Mouse (Mus musculus): ENCODE measurements around the gene Ccdc36. TPM values are rescaled to one million over a fixed set of nuclear protein-coding genes. Genes with fewer than 3 reads are reported as not detected.

Ccdc36 gene
- polyA plus RNA-seq, 1 experiment from 2014 or later = 2.0 TPM

DNA sequence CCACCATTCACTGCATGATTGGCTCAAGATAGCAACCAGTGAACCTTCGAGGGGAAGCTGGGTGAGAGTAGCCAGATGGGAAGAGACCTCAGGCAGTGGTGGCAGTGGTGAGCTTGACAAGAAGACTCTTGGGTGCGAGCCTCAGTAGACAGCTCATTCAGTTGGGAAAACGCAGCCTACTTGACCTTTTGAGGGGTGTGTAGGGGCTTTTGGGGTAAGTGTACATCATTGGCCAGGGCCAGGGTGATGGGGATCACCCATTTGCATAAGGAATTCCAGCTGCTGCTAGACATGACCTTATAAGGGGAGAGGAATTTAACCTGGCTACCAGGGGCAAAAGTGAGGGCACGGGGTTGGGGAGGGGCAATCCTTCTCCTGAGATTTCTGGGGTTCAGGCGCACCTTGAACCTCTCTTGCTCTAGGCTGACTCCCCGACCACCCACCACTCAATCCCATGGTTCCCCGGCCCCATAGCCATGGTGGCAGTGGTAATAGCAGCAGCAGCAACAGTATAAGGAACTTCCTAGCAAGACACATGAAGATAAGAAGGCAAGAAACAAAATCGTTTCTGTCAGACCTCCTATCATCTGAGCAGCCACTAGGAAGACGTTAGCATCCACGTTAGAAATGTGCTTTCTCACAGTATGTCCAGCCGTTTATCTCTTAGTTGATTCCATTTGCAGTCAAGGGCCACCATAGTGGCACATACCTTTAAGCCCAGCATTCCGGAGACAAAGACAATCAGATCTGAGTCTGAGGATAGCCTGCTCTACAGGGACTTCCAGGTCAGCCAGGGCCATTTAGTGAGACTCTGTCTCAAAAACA is 27.7 kb upstream of the Ccdc36 start:
- Histone ChIP-seq H3K9me3 (no peaks in the 10 kb centered on the region), H3K4me3 (no peak overlapping the region), H3K36me3 (no peaks in the 10 kb centered on the region), H3K9ac (no peak overlapping the region), H3K4me1 (peaks cover 23% of the 10 kb centered on the region), H3K27ac (no peak overlapping the region), H3K27me3 (no peaks in the 10 kb centered on the region), H3K4me2 (replicated peaks) (no peak overlapping the region)
- no peak for ATAC-seq (ENCODE audit: low FRiP score, low read depth)
- WGBS = 78% methylated on average over 12 of the region's 12 CpGs

DNA sequence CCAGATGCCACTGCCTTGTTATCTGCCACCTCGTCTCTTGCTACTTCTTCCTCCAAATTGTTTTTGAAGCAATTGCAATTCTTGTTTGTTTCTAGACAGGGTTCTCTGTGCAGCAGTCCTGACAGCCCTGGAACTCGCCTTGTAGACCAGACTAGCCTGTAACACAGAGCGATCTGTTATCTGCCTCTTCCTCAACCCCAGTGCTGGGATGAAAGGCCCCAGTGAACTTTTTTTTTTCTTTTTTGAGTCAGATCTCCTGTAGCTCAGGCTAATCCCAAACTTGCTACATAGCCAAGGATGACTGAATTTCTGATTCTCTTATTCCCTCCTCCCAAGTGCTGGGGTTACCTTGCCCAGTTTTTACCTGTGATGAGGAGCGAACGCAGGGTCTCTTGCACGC is 26.1 kb upstream of the Ccdc36 start:
- 84% methylated on average over 6 of the region's 6 CpGs for WGBS
- no peak overlapping the region for H3K4me2 ChIP-seq (replicated peaks)
- H3K9ac ChIP-seq = no peak overlapping the region
- no peaks in the 10 kb centered on the region for H3K9me3 ChIP-seq
- H3K4me1 ChIP-seq = peaks cover 39% of the 10 kb centered on the region
- no peak overlapping the region for H3K27ac ChIP-seq
- H3K36me3 ChIP-seq = no peaks in the 10 kb centered on the region
- ATAC-seq (ENCODE audit: low FRiP score, low read depth) = no peak
- no peak overlapping the region for H3K4me3 ChIP-seq
- no peaks in the 10 kb centered on the region for H3K27me3 ChIP-seq

DNA sequence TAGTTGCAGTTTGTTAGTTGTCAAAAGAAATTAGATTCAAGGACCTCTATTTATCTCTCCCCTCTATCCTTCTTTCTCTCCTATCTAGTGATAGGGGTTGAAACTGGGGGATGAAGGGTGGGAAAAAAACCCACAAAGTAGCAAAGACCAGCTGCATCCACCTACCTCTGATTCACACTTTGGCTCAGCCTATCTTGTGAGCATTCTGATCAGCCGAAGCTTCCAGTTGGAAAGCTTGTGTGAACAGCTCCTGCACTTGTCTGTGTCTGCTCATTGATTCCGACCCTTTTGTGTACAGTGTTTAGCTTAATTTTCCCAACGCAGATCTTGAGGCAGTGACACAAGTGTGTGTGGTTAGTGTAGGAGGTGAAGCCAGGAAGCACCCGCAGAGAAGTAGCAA is 25.2 kb upstream of the Ccdc36 start:
- Histone ChIP-seq H3K27me3 (no peaks in the 10 kb centered on the region), H3K4me3 (peak overlapping the region; percentile 63), H3K4me2 (replicated peaks) (peak overlapping the region; percentile 77), H3K9me3 (no peaks in the 10 kb centered on the region), H3K27ac (peak overlapping the region; percentile 79), H3K4me1 (peaks cover 41% of the 10 kb centered on the region), H3K36me3 (peaks cover 7% of the 10 kb centered on the region), H3K9ac (peak overlapping the region; percentile 71)
- no peak for ATAC-seq (ENCODE audit: low FRiP score, low read depth)
- WGBS = 82% methylated on average over 4 of the region's 4 CpGs

DNA sequence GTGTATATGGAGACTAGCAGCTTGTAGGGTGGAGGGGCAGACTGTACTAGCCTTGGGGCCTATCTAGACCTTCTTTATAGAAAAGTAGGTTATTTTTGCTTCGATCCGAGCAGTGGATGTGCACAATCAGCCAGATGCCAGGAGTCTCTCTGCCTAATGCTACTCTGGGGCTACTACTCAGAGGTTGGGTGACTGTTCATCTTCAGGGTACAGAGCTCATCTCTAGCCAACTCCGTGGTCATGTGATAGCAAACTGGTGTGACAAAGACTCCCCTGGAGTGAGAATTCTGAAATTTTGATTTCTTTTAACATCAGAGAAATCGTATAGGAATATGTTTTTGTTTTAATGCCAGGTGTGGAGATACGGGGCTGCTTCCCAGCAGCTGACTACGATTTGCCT is 24.6 kb upstream of the Ccdc36 start:
- Histone ChIP-seq H3K4me1 (peaks cover 41% of the 10 kb centered on the region), H3K27me3 (no peaks in the 10 kb centered on the region), H3K9me3 (no peaks in the 10 kb centered on the region), H3K9ac (peak overlapping the region; percentile 71), H3K4me2 (replicated peaks) (peak overlapping the region; percentile 77), H3K36me3 (peaks cover 12% of the 10 kb centered on the region), H3K4me3 (peak overlapping the region; percentile 63), H3K27ac (peak overlapping the region; percentile 79)
- ATAC-seq (ENCODE audit: low FRiP score, low read depth) = peak; percentile 2; the same call in 1 of the 2 replicates
- 26% methylated on average over 6 of the region's 6 CpGs for WGBS

DNA sequence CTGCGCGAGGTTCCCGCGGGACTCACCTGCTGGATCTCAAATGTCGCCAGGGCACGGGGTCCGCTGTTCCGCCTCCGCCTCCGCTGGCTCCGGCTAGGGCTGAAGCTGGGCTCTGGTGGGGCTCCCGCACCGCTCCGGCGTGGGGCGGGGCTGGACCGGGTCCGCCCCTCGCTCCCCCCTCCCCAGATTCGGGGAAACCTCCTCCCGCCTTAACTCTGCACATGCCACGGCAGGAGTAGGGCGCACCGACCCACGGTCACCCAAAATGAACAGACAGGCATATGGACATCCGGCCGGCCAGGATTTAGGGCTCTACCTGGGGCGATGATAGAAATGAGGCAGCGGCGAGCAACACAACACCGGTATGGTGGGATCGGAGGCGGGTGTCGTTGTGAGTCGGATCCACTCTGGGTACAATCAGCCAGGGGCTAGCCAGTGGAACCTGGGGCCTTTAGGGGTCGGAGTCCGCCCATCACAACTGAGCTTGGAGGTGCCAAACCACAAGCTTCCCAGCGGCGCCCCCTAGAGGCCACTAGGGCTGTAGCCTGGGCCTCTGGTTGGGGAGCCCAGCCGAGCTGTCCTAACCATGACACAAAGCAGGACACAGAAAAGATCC is 24.1 kb upstream of the Ccdc36 start:
- peak overlapping the region; percentile 77 for H3K4me2 ChIP-seq (replicated peaks)
- H3K36me3 ChIP-seq = peaks cover 17% of the 10 kb centered on the region
- ATAC-seq (ENCODE audit: low FRiP score, low read depth) = peak; percentile 94
- WGBS = under 1% methylated on average over 39 of the region's 40 CpGs
- H3K27ac ChIP-seq = peak overlapping the region; percentile 79
- no peaks in the 10 kb centered on the region for H3K27me3 ChIP-seq
- peak overlapping the region; percentile 71 for H3K9ac ChIP-seq
- peaks cover 41% of the 10 kb centered on the region for H3K4me1 ChIP-seq
- no peaks in the 10 kb centered on the region for H3K9me3 ChIP-seq
- H3K4me3 ChIP-seq = peak overlapping the region; percentile 63

DNA sequence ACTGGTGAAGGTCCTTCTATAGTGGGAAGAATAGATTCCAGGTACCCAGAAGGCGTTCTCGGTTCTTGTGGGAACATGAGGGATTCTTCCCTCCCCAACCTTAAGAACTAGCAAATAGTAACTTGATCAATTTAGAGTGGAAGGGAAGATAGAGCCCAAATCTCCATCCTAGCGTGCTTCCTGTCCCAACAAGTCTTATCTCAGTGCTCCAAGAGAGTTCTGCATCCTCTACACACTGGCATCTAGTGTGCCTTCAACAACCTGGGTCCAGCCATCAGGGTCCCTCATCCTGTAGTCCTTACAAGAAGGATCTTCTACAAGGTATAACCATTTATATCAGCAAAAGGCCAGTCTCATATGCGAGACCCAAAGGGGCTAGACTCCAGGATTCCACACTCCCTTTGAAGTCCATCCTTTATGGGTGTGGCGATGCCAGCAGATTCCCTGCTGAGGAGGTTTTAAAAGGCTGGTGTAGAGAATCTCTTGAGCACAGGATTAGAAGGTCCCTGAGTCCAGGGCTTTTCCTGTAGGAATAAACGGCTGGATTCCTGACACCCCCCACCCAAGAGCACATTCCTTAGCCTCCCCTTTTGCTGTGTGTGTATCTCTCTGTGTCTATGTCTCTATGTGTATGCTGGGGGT is 23.4 kb upstream of the Ccdc36 start:
- Histone ChIP-seq H3K9me3 (no peaks in the 10 kb centered on the region), H3K27ac (peak overlapping the region; percentile 79), H3K4me1 (peaks cover 41% of the 10 kb centered on the region), H3K36me3 (peaks cover 18% of the 10 kb centered on the region), H3K9ac (peak overlapping the region; percentile 71), H3K4me3 (peak overlapping the region; percentile 63), H3K27me3 (no peaks in the 10 kb centered on the region), H3K4me2 (replicated peaks) (peak overlapping the region; percentile 77)
- ATAC-seq (ENCODE audit: low FRiP score, low read depth) = no peak
- 44% methylated on average over 6 of the region's 6 CpGs for WGBS

DNA sequence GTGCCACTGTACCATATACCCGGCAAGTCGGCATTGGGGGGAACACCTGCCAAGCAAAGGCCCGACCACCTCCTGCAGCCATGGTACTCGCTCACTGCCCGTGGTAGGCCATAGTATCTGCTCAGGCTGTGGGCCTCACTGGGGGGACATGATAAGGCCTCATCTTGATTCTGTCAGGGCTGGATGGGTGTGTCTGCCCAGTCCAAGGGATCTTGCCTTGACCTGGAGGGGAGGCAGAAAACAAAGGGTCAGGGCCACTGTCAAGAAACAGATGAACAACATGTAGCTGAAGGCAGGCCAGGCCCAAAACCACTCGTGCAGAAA is 22.8 kb upstream of the Ccdc36 start:
- Histone ChIP-seq H3K4me2 (replicated peaks) (peak overlapping the region; percentile 77), H3K4me1 (peaks cover 41% of the 10 kb centered on the region), H3K9me3 (no peaks in the 10 kb centered on the region), H3K4me3 (peak overlapping the region; percentile 63), H3K36me3 (peaks cover 18% of the 10 kb centered on the region), H3K27me3 (no peaks in the 10 kb centered on the region), H3K9ac (peak overlapping the region; percentile 71), H3K27ac (peak overlapping the region; percentile 79)
- 81% methylated on average over 6 of the region's 6 CpGs for WGBS
- no peak for ATAC-seq (ENCODE audit: low FRiP score, low read depth)

DNA sequence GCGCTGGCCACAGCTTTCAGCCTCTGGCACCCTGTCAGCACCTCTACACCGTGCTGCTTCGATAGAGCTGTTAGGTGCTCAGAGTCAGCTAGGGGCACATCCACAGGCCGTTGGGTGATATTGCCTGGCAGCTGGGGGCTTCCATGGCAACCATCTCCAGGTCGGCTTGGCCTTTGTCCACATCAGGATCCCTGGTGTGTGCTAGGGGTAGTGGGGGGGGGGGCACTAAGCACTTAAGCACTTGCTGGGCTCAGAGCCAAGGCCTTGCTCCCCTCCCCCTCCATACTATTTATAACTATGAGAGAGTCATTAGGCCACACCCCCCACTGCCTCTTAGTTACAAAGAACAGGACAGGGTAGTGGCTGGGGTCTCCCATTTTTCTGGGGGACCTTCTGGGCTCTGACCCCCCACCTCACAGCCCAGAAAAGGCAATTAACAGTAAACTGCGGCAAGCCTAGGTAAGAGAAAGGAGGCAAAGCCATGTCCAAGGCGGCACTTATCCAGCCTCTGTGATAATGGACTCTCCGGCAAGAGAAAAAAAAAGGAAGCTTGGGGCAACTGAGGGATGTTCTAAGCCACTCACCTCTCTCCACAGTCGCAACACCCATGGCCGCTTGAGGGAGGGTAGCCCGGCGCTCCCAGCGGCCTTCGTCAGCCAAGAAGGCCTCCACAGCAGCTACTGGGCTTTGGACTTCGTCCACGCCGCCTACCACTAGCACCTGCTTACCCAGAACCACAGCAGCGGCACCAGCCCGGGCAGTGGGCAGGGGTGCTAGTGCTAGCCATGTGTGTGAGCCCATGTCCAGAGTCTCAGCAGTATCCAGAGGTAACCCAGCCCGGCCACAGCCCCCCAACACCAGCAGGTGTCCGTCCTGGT is 22.2 kb upstream of the Ccdc36 start:
- Histone ChIP-seq H3K9me3 (no peaks in the 10 kb centered on the region), H3K36me3 (peaks cover 18% of the 10 kb centered on the region), H3K27me3 (no peaks in the 10 kb centered on the region), H3K4me3 (peak overlapping the region; percentile 63), H3K9ac (peak overlapping the region; percentile 71), H3K4me2 (replicated peaks) (peak overlapping the region; percentile 77), H3K4me1 (peaks cover 47% of the 10 kb centered on the region), H3K27ac (peak overlapping the region; percentile 73)
- WGBS = 62% methylated on average over 21 of the region's 21 CpGs
- ATAC-seq (ENCODE audit: low FRiP score, low read depth) = peak; percentile 29

DNA sequence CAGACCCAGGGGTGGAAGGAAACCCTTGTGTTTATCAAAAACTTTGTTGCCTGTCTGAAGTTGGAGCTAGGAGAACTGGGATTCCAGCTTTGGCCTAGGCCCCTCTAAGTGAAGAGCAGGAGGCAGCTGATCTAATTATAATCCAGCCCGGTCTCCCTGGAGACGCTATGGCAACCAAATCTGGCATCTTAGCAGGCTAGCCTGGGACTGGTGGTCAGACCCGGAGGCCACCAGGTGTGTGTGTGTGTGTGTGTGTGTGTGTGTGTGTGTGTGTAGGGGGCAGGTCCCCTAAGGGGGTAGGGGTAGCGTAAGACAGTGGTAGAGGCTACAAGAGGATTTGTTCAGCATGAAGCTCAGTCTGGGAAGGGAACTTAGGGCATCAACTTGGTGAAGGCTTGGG is 21.6 kb upstream of the Ccdc36 start:
- peaks cover 18% of the 10 kb centered on the region for H3K36me3 ChIP-seq
- WGBS = 56% methylated on average over 4 of the region's 4 CpGs
- H3K9me3 ChIP-seq = no peaks in the 10 kb centered on the region
- peak overlapping the region; percentile 27 for H3K9ac ChIP-seq
- peaks cover 51% of the 10 kb centered on the region for H3K4me1 ChIP-seq
- peak; percentile 2; the same call in 1 of the 2 replicates for ATAC-seq (ENCODE audit: low FRiP score, low read depth)
- H3K27ac ChIP-seq = peak overlapping the region; percentile 73; the same call in 1 of the 2 replicates
- peak overlapping the region; percentile 63; the same call in 1 of the 2 replicates for H3K4me3 ChIP-seq
- peak overlapping the region; percentile 77 for H3K4me2 ChIP-seq (replicated peaks)
- H3K27me3 ChIP-seq = no peaks in the 10 kb centered on the region

DNA sequence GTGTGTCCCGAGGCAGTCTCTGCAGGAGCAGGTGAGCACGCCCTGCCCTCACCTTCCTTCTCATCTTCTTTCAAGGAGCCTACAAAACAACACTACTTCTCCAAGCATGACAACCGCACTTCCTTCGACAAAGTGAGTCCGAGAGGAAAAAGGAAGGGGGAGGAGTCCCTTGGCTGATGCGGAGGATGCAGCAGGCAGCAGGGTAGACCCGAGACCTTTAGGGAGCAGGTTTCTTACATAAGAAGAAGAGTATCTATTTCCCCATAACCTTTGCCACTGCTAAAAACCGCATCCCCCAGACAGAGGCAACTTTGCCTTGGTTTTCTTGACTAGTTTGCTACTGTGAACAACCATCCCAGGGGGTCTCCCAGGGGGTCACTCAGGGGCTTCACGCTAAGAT is 16.8 kb upstream of the Ccdc36 start:
- Histone ChIP-seq H3K9me3 (no peaks in the 10 kb centered on the region), H3K4me3 (no peak overlapping the region), H3K36me3 (peaks cover 18% of the 10 kb centered on the region), H3K4me2 (replicated peaks) (no peak overlapping the region), H3K27me3 (no peaks in the 10 kb centered on the region), H3K27ac (no peak overlapping the region), H3K9ac (no peak overlapping the region), H3K4me1 (peaks cover 20% of the 10 kb centered on the region)
- WGBS = 66% methylated on average over 9 of the region's 9 CpGs
- no peak for ATAC-seq (ENCODE audit: low FRiP score, low read depth)

DNA sequence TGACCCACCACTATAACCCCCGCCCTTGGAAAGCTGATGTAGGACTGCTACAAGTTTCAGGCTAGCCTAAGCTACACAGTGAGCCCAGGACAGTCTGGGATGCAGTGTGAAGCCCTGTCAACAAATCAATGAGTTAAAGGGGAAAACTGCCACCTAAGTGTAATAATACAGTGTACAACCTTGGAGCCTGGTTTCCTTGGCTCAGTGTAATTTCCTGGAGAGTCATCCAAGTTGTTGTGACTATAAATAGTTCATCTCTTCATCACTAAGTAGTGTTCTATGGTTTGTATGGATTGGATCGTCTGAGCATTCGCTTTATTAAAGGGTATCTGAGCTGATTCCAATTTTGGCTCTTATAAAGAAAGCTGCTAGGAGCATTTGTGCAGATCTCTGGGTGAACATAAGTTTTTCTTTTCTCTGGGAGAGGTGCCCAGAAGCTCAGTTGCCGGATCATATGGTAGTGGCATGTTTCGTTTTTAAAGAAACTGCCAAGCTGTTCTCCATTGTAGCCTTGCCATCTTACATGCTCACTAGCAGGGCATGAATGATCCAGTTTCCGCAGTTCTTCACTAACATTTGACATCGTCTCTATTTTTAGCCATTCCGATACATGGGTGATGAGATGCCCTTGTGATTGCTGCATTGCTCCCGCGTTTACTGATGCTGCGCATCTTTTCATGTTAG is 13.1 kb upstream of the Ccdc36 start:
- Histone ChIP-seq H3K27me3 (no peaks in the 10 kb centered on the region), H3K4me3 (no peak overlapping the region), H3K9ac (no peak overlapping the region), H3K4me2 (replicated peaks) (no peak overlapping the region), H3K27ac (no peak overlapping the region), H3K36me3 (no peaks in the 10 kb centered on the region), H3K4me1 (peaks cover 10% of the 10 kb centered on the region), H3K9me3 (no peaks in the 10 kb centered on the region)
- ATAC-seq (ENCODE audit: low FRiP score, low read depth) = no peak
- 91% methylated on average over 11 of the region's 11 CpGs for WGBS
